Mouse (Mus musculus) ES-E14 (cell line): ENCODE measurements around the gene Zcchc18. TPM values are rescaled to one million over a fixed set of nuclear protein-coding genes. Genes with fewer than 3 reads are reported as not detected.

ENCODE experiments used
- DNase-seq: peaks from one replicate; pipeline ENCODE4 v3.0.0-alpha.2; 2013; ENCODE audit warnings: low read depth, low spot score
- H3K27ac ChIP-seq: 2 replicates; pipeline ENCODE4 v1.5.1; 2012; ENCODE audit warnings: low read depth, mild to moderate bottlenecking, low read length, moderate library complexity, mixed read lengths; ENCODE audit not compliant: poor library complexity, insufficient read depth, severe bottlenecking
- H3K36me3 ChIP-seq: 2 replicates; pipeline ENCODE4 v1.6.1; 2012; ENCODE audit warnings: mild to moderate bottlenecking, low read length, moderate library complexity, mixed read lengths; ENCODE audit not compliant: control insufficient read depth, poor library complexity, insufficient read depth, severe bottlenecking
- H3K4me1 ChIP-seq, 2 experiments: fragments of 150-350 bp in 1 of 2; sonication (generic) in 1 of 2; 2 replicates each; pipeline ENCODE4 v1.6.1; 2012; ENCODE audit warnings: low read length in 2 of 2, mild to moderate bottlenecking in 1 of 2, mixed read lengths in 1 of 2; ENCODE audit not compliant: control insufficient read depth in 2 of 2, insufficient read depth in 2 of 2, poor library complexity in 1 of 2
- H3K4me3 ChIP-seq, 2 experiments: fragments of 150-350 bp in 1 of 2; sonication (generic) in 1 of 2; 2 replicates each; pipeline ENCODE4 v1.5.1; 2012; ENCODE audit warnings: low read length in 2 of 2, low read depth in 1 of 2, mild to moderate bottlenecking in 1 of 2, mixed read lengths in 1 of 2; ENCODE audit not compliant: insufficient read depth in 1 of 2, poor library complexity in 1 of 2, severe bottlenecking in 1 of 2
- H3K9ac ChIP-seq: 2 replicates; pipeline ENCODE4 v1.6.1; 2012; ENCODE audit warnings: low read depth, mild to moderate bottlenecking, low read length, mixed read lengths; ENCODE audit not compliant: poor library complexity, insufficient read depth, severe bottlenecking
- H3K9me3 ChIP-seq: fragments of 150-350 bp; sonication (generic); 2 replicates; pipeline ENCODE4 v1.6.1; 2012; ENCODE audit warnings: low read depth, mild to moderate bottlenecking, low read length; ENCODE audit not compliant: control insufficient read depth, insufficient read depth
- CHD2 ChIP-seq: IDR thresholded peaks from 2 replicates; pipeline ENCODE4 v1.6.1; 2014; ENCODE audit warnings: mild to moderate bottlenecking, low read depth, low read length, inconsistent platforms
- HCFC1 ChIP-seq: IDR thresholded peaks from 2 replicates; pipeline ENCODE4 v1.6.1; 2012; ENCODE audit warnings: low read length, inconsistent platforms, borderline replicate concordance; ENCODE audit not compliant: insufficient read depth
- MAFK ChIP-seq: IDR thresholded peaks from 2 replicates; pipeline ENCODE4 v1.6.1; 2014; ENCODE audit warnings: mild to moderate bottlenecking, low read depth, low read length, inconsistent platforms; ENCODE audit not compliant: insufficient read depth
- ZC3H11A ChIP-seq: IDR thresholded peaks from 2 replicates; pipeline ENCODE4 v1.6.1; 2012; ENCODE audit warnings: low read depth, mild to moderate bottlenecking, inconsistent platforms, low read length, borderline replicate concordance
- ZNF384 ChIP-seq: IDR thresholded peaks from 2 replicates; pipeline ENCODE4 v1.6.1; 2012; ENCODE audit warnings: low read depth, low read length, inconsistent platforms
- in situ Hi-C, 2 experiments: fragments of 600-800 bp; cut with MboI; formaldehyde crosslinking; loops; one replicate each; pipeline ENCODE4 v1.15.1; 2025; ENCODE audit warnings: low sequenced_read_pairs in 2 of 2, inconsistent platforms in 1 of 2; ENCODE audit not compliant: unreplicated experiment in 2 of 2
- total RNA-seq: library from RNA; depleted of rRNA; stranded (reverse); fragments of 300-350 nt; gene quantifications from 2 replicates; pipeline ENCODE4 v1.2.3, GENCODE M21; 2012

The Zcchc18 gene
- total RNA-seq, 1 experiment: 2.2 TPM

- no peaks in the 10 kb centered on the region for H3K4me1 ChIP-seq
- H3K9me3 ChIP-seq: no peaks in the 10 kb centered on the region
- DNase-seq: peak; percentile 62
These were observed 26.4 kb downstream of the Zcchc18 start for GRCm38 (mm10) chrX:137019310-137019709.

GRCm38 (mm10) chrX:137030916-137031315 lies 38.0 kb downstream of the Zcchc18 start:
- no peak overlapping the region for H3K9ac ChIP-seq
- no peak overlapping the region for H3K4me3 ChIP-seq
- peaks cover 4 to 5% of the 10 kb centered on the region in 2 experiments; a peak in 2 of 4 replicates for H3K4me1 ChIP-seq
- no peak overlapping the region for H3K27ac ChIP-seq
- in situ Hi-C loops: no loop called here
- TF ChIP-seq MAFK (no peak), HCFC1 (no peak), ZC3H11A (no peak), ZNF384 (no peak), CHD2 (no peak)
- DNase-seq: no peak
- no peaks in the 10 kb centered on the region for H3K9me3 ChIP-seq
- H3K36me3 ChIP-seq: no peaks in the 10 kb centered on the region; the same call in 1 of the 2 replicates

More at GRCm38 (mm10) chrX:137019310-137019709, 26.4 kb downstream of the Zcchc18 start:
- peak overlapping the region in 1 of 2 experiments; percentile 46; a peak in 2 of 4 replicates for H3K4me3 ChIP-seq
- no peaks in the 10 kb centered on the region for H3K36me3 ChIP-seq
- in situ Hi-C loops: no loop called here
- H3K9ac ChIP-seq: no peak overlapping the region
- H3K27ac ChIP-seq: no peak overlapping the region
- TF ChIP-seq HCFC1 (no peak), ZC3H11A (no peak), CHD2 (no peak), ZNF384 (no peak), MAFK (no peak)

DNA sequence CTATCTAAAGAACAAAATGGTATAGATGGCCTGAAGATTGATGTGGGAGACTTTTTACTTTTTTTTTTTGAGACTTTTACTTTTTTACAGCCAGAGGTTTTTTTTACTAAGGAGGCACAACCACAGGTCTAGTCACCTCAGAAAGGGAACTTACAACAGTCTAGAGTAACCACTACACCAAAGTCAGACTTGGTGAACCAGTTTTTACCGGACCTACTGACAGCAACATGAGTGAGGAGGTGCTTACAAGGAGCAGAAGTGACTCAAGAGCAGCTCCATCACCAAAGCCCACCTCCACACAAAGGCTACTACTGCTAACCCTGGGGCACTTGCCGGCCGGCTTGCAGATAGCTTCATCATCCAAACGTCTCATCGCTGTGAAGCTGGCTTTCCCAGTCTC lies 38.8 kb downstream of the Zcchc18 start:
- peaks cover 5 to 6% of the 10 kb centered on the region in 2 experiments; a peak in 2 of 4 replicates for H3K4me1 ChIP-seq
- no peaks in the 10 kb centered on the region; the same call in 1 of the 2 replicates for H3K36me3 ChIP-seq
- no peak overlapping the region for H3K27ac ChIP-seq
- H3K9ac ChIP-seq: no peak overlapping the region
- in situ Hi-C loops: no loop called here
- no peak overlapping the region for H3K4me3 ChIP-seq
- no peak for TF ChIP-seq CHD2
- TF ChIP-seq HCFC1: no peak
- no peak for TF ChIP-seq MAFK
- TF ChIP-seq ZC3H11A: no peak
- no peak for TF ChIP-seq ZNF384
- H3K9me3 ChIP-seq: no peaks in the 10 kb centered on the region
- no peak for DNase-seq

GRCm38 (mm10) chrX:137034322-137034721 lies 41.4 kb downstream of the Zcchc18 start:
- Histone ChIP-seq H3K9me3 (no peaks in the 10 kb centered on the region), H3K27ac (no peak overlapping the region; the same call in 1 of the 2 replicates), H3K4me3 (peak overlapping the region in 1 of 2 experiments; percentile 19; a peak in 2 of 4 replicates), H3K4me1 (peaks cover 5 to 9% of the 10 kb centered on the region in 2 experiments; a peak in 2 of 4 replicates), H3K36me3 (no peaks in the 10 kb centered on the region; the same call in 1 of the 2 replicates), H3K9ac (no peak overlapping the region)
- peak; percentile 54 for DNase-seq
- TF ChIP-seq HCFC1 (no peak), ZNF384 (no peak), CHD2 (no peak), MAFK (no peak), ZC3H11A (no peak)
- in situ Hi-C loops: no loop called here
